Mouse (Mus musculus): ENCODE data around the gene Phactr3. TPM values are rescaled to one million over a fixed set of nuclear protein-coding genes. Genes with fewer than 3 reads are reported as not detected.

Gene Phactr3
- total RNA-seq, 1 experiment: 1.1 TPM

GRCm38 (mm10) chr2:178233487-178233886, 114.7 kb downstream of the Phactr3 start:
- Histone ChIP-seq H3K27ac (ENCODE audit: insufficient read depth, low read depth, low read length, poor library complexity, severe bottlenecking) (no peak overlapping the region), H3K9ac (ENCODE audit: insufficient read depth, low read depth, low read length, poor library complexity, severe bottlenecking) (no peak overlapping the region), H3K4me1 (ENCODE audit: control insufficient read depth in 2 of 2, insufficient read depth in 2 of 2, low read length in 2 of 2, poor library complexity in 1 of 2) (0 out of 4 replicates have a peak, but pooled peaks cover 0 to 1% of the 10 kb centered on the region in 2 experiments), H3K9me3 (ENCODE audit: control insufficient read depth, insufficient read depth, low read depth, low read length) (no peaks in the 10 kb centered on the region), H3K36me3 (ENCODE audit: control insufficient read depth, insufficient read depth, low read length, poor library complexity, severe bottlenecking) (no peaks in the 10 kb centered on the region), H3K4me3 (ENCODE audit: insufficient read depth in 1 of 2, low read depth in 1 of 2, low read length in 2 of 2, poor library complexity in 1 of 2, severe bottlenecking in 1 of 2) (no peak overlapping the region)
- DNase-seq (ENCODE audit: low read depth, low spot score): no peak
- TF ChIP-seq ZNF384 (IDR thresholded peaks at IDR 0.05; ENCODE audit: low read depth, low read length) (no peak), CHD2 (IDR thresholded peaks at IDR 0.05; ENCODE audit: low read depth, low read length) (no peak), HCFC1 (IDR thresholded peaks at IDR 0.05; ENCODE audit: borderline replicate concordance, insufficient read depth, low read length) (no peak), MAFK (IDR thresholded peaks at IDR 0.05; ENCODE audit: insufficient read depth, low read depth, low read length) (no peak), ZC3H11A (IDR thresholded peaks at IDR 0.05; ENCODE audit: borderline replicate concordance, low read depth, low read length) (no peak)
- in situ Hi-C loops (cut with MboI; ENCODE audit: low sequenced_read_pairs in 2 of 2, unreplicated experiment in 2 of 2): no loop called here

- Histone ChIP-seq H3K4me1 (ENCODE audit: control insufficient read depth in 2 of 2, insufficient read depth in 2 of 2, low read length in 2 of 2, poor library complexity in 1 of 2) (peaks cover 0 to 4% of the 10 kb centered on the region in 2 experiments; a peak in 1 of 4 replicates), H3K27ac (ENCODE audit: insufficient read depth, low read depth, low read length, poor library complexity, severe bottlenecking) (no peak overlapping the region), H3K36me3 (ENCODE audit: control insufficient read depth, insufficient read depth, low read length, poor library complexity, severe bottlenecking) (no peaks in the 10 kb centered on the region), H3K4me3 (ENCODE audit: insufficient read depth in 1 of 2, low read depth in 1 of 2, low read length in 2 of 2, poor library complexity in 1 of 2, severe bottlenecking in 1 of 2) (no peak overlapping the region), H3K9me3 (ENCODE audit: control insufficient read depth, insufficient read depth, low read depth, low read length) (no peaks in the 10 kb centered on the region), H3K9ac (ENCODE audit: insufficient read depth, low read depth, low read length, poor library complexity, severe bottlenecking) (no peak overlapping the region)
- no peak for TF ChIP-seq HCFC1 (IDR thresholded peaks at IDR 0.05; ENCODE audit: borderline replicate concordance, insufficient read depth, low read length)
- no peak for TF ChIP-seq ZNF384 (IDR thresholded peaks at IDR 0.05; ENCODE audit: low read depth, low read length)
- TF ChIP-seq CHD2 (IDR thresholded peaks at IDR 0.05; ENCODE audit: low read depth, low read length): no peak
- TF ChIP-seq MAFK (IDR thresholded peaks at IDR 0.05; ENCODE audit: insufficient read depth, low read depth, low read length): no peak
- TF ChIP-seq ZC3H11A (IDR thresholded peaks at IDR 0.05; ENCODE audit: borderline replicate concordance, low read depth, low read length): no peak
- no peak for DNase-seq (ENCODE audit: low read depth, low spot score)
- in situ Hi-C loops (cut with MboI; ENCODE audit: low sequenced_read_pairs in 2 of 2, unreplicated experiment in 2 of 2): no loop called here
Measured at GRCm38 (mm10) chr2:178237056-178237455, 118.3 kb downstream of the Phactr3 start.

GRCm38 (mm10) chr2:178238503-178238902, 119.7 kb downstream of the Phactr3 start:
- TF ChIP-seq ZC3H11A (IDR thresholded peaks at IDR 0.05; ENCODE audit: borderline replicate concordance, low read depth, low read length): no peak
- no peak for TF ChIP-seq CHD2 (IDR thresholded peaks at IDR 0.05; ENCODE audit: low read depth, low read length)
- no peak for TF ChIP-seq HCFC1 (IDR thresholded peaks at IDR 0.05; ENCODE audit: borderline replicate concordance, insufficient read depth, low read length)
- TF ChIP-seq ZNF384 (IDR thresholded peaks at IDR 0.05; ENCODE audit: low read depth, low read length): no peak
- TF ChIP-seq MAFK (IDR thresholded peaks at IDR 0.05; ENCODE audit: insufficient read depth, low read depth, low read length): no peak
- Histone ChIP-seq H3K4me1 (ENCODE audit: control insufficient read depth in 2 of 2, insufficient read depth in 2 of 2, low read length in 2 of 2, poor library complexity in 1 of 2) (peaks cover 0 to 4% of the 10 kb centered on the region in 2 experiments; a peak in 1 of 4 replicates), H3K9ac (ENCODE audit: insufficient read depth, low read depth, low read length, poor library complexity, severe bottlenecking) (no peak overlapping the region), H3K27ac (ENCODE audit: insufficient read depth, low read depth, low read length, poor library complexity, severe bottlenecking) (no peak overlapping the region), H3K36me3 (ENCODE audit: control insufficient read depth, insufficient read depth, low read length, poor library complexity, severe bottlenecking) (no peaks in the 10 kb centered on the region), H3K4me3 (ENCODE audit: insufficient read depth in 1 of 2, low read depth in 1 of 2, low read length in 2 of 2, poor library complexity in 1 of 2, severe bottlenecking in 1 of 2) (no peak overlapping the region), H3K9me3 (ENCODE audit: control insufficient read depth, insufficient read depth, low read depth, low read length) (no peaks in the 10 kb centered on the region)
- in situ Hi-C loops (cut with MboI; ENCODE audit: low sequenced_read_pairs in 2 of 2, unreplicated experiment in 2 of 2): no loop called here
- DNase-seq (ENCODE audit: low read depth, low spot score): no peak

GRCm38 (mm10) chr2:178240886-178241285, 122.1 kb downstream of the Phactr3 start:
- Histone ChIP-seq H3K4me1 (ENCODE audit: control insufficient read depth in 2 of 2, insufficient read depth in 2 of 2, low read length in 2 of 2, poor library complexity in 1 of 2) (peaks cover 0 to 4% of the 10 kb centered on the region in 2 experiments; a peak in 1 of 4 replicates), H3K4me3 (ENCODE audit: insufficient read depth in 1 of 2, low read depth in 1 of 2, low read length in 2 of 2, poor library complexity in 1 of 2, severe bottlenecking in 1 of 2) (no peak overlapping the region), H3K9ac (ENCODE audit: insufficient read depth, low read depth, low read length, poor library complexity, severe bottlenecking) (no peak overlapping the region), H3K27ac (ENCODE audit: insufficient read depth, low read depth, low read length, poor library complexity, severe bottlenecking) (no peak overlapping the region), H3K36me3 (ENCODE audit: control insufficient read depth, insufficient read depth, low read length, poor library complexity, severe bottlenecking) (no peaks in the 10 kb centered on the region), H3K9me3 (ENCODE audit: control insufficient read depth, insufficient read depth, low read depth, low read length) (no peaks in the 10 kb centered on the region)
- no peak for DNase-seq (ENCODE audit: low read depth, low spot score)
- in situ Hi-C loops (cut with MboI; ENCODE audit: low sequenced_read_pairs in 2 of 2, unreplicated experiment in 2 of 2): no loop called here
- no peak for TF ChIP-seq MAFK (IDR thresholded peaks at IDR 0.05; ENCODE audit: insufficient read depth, low read depth, low read length)
- TF ChIP-seq ZC3H11A (IDR thresholded peaks at IDR 0.05; ENCODE audit: borderline replicate concordance, low read depth, low read length): no peak
- TF ChIP-seq CHD2 (IDR thresholded peaks at IDR 0.05; ENCODE audit: low read depth, low read length): no peak
- no peak for TF ChIP-seq ZNF384 (IDR thresholded peaks at IDR 0.05; ENCODE audit: low read depth, low read length)
- no peak for TF ChIP-seq HCFC1 (IDR thresholded peaks at IDR 0.05; ENCODE audit: borderline replicate concordance, insufficient read depth, low read length)

Measured in ES-E14 (cell line).